Mouse (Mus musculus) thymus, adult 18-20 months (tissue): ENCODE data around the gene Gclm.
A peak's percentile ranks its signal among the peaks of the same experiment; 100 is the strongest.
"Not testable (repeated sequence)": the region's sequence is repeated elsewhere in the genome, so short reads cannot be mapped to it uniquely, and the experiment has no call there.

Source experiments
- DNase-seq, 2 experiments: peaks; one replicate each; pipeline ENCODE4 v3.0.0; 2022; ENCODE audit warnings: mixed read lengths in 2 of 2

The Gclm gene

DNA sequence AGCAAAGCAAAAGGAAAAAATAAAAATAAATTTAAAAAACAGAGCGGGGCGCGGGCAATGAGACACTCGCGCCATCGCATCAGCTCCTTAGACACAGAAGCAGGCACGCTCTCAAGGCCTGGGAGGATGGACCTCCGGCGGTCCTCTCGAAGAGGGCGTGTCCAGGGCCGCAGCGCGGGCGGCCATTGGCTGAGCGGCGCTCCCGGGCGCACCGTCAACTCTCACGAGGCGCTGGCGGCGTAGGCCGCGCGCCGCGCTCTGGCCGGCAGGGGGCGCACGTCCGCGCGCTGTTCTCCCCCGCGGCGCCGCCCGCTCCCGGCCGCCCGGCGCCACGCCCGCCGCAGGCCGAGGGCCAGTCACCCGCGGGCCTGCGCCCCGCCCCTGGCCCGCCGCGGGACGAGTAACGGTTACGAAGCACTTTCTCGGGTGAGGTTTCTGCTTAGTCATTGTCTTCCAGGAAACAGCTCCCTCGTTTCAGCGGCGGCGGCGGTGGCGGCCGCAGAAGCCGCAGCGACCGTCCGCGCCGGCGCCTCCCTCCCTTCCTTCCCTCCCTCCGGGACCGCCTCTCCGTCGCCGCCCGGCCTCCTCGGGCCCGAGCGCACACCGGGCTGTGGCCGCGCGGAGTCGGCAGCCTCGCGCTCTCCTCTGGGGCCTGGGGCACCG, at the start of gene Gclm:
Gclm (plus strand) TSS at position 343 of the 663 bp plus-strand sequence.
- peak; percentile 83 to 86 for DNase-seq

DNA sequence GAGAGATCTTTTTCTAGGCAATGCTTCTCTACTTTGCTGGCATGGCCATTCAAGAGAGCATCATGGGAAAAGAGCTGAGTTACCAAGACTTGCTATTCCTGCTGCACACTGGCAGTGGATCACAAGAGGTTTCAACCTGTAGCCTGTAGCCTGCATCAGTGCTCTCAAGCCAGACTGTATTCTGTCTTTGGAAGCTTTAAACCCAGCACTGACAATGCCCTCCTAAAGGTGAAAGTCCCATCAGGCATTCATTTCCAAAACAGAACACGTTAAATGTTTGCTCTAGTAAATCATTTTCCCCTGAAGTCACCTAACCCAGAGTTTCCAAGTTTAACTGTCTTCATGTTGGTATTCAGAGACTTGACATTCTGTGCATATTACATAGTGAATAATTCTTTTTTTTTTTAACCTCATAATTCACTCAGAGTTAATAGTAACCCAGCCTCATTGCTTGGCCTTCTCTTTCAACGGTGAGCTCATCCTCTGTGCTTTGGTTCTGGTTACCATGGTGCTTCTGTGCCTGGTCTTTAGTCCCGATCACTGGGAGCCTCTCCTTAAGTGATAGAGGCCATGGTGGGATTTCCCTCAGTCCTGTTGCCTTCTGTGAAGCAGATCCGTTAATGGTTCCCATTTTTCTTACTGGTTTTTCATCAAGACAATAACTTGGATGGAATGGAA, 48.6 kb upstream of the Gclm start:
- no peak for DNase-seq

DNA sequence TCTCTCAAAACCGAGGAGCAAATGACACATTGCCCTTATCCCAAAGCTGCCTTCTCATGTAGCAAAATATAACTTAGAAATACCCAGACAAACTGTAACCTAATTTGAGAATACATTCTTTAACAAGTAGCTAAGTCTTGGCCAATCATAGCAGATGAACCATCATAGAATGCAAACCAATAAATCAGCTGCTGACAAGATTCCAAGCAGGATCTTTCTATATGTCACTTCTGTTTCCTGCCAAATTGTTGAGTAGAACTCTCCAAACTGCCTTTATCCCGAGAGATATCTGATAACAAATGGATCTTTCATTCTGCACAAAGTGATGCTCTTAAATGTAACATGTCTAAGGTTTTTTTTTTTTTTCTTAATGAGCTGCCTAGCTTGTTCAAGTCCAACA, 46.8 kb upstream of the Gclm start:
- DNase-seq = no peak

DNA sequence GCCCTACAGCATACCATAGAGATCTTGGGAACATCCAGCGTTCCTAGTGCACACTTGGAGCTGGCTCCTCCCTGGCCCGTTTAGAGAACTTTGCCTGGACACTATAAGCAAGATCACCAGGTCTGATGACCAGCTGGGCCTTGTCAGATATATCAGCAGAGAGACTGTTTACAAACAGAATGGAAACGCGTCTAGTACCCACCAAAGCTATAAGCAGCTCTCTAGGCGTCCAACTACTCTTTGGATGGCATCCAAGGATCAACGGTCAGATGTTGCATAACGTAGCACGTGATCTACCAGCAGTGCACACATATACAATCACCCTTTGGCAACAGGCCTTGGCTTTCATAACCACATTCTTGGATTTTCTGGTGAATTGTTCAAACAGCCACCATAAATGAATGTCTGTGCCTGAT, 46.4 kb upstream of the Gclm start:
- no peak for DNase-seq

DNA sequence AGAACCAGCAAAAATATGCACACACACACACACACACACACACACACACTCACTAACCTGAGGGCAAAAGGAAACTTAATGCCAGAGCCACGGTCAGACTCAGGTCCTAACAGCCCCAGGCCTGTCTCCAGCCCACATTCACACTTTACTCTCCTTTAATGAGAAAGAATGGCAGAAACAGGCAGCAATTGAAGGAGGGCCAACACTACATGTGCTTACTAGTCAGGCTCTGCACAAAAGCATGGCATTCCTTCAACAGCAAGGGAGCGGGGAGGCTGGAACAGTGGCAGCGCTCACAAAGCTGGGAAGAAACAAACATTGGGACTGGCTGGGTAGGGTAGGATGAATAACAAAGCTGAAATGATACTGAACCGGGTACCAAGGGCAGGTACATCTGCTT, 45.8 kb upstream of the Gclm start:
- no peak for DNase-seq

DNA sequence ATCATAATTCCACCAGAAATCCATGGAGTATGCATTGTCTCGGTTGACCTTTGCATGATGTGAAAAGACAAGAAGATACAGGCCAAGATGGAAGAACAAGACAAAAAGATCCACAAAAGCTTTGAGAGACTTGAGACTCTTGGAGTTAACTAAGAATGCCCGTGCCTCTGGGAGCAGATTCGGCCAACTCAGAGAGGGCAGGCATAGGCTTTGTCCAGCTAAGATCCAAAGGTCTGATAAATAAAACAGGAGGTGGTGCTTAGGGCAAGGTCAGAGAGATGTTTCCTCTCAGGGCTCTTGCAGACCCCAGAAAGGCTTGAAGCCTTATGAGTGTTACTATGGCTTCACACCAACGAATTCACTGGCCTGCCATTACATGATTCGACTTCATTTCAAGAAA, 45.3 kb upstream of the Gclm start:
- no peak for DNase-seq

DNA sequence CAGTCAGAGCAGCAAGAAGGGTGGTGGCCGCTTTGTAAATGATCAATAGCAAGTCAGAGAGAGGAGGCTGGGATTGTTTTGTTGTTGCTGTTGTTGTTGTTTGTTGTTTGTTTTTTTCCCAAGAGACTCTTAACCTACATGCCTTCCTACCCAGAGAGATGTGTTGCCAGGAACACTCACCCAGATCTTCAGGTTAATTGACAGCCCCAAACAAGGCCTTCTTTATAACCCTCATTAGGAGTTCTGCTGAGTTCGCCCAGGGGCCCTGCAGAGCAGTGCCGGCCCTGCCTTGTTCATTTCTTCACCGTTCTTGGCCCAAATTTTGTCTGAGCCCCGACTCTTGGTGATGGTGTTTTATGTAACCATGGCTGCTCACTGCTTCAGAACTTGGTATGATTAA, 44.9 kb upstream of the Gclm start:
- DNase-seq = no peak

DNA sequence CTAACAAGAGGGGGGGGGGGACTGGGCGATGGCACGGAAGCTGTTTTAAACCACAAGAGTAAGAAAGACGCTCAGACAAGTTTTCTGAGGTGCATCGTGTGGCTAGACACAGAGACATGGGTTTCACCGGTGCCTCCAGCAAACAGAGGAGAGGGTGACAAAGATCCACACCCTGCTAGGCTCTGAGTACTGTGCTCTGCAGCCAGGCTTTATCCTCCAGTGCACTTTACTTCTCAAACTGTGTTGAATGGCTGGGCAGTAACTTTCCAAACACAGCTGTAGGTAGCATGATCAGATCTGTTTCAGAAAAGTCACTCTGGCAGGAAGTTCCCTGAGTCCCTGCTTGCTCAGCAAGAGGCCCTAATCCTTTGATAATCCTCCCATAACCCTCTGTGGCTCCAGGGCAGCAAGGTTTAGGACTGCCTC, 43.0 kb upstream of the Gclm start:
- peak in 1 of 2 experiments; percentile 9 for DNase-seq

DNA sequence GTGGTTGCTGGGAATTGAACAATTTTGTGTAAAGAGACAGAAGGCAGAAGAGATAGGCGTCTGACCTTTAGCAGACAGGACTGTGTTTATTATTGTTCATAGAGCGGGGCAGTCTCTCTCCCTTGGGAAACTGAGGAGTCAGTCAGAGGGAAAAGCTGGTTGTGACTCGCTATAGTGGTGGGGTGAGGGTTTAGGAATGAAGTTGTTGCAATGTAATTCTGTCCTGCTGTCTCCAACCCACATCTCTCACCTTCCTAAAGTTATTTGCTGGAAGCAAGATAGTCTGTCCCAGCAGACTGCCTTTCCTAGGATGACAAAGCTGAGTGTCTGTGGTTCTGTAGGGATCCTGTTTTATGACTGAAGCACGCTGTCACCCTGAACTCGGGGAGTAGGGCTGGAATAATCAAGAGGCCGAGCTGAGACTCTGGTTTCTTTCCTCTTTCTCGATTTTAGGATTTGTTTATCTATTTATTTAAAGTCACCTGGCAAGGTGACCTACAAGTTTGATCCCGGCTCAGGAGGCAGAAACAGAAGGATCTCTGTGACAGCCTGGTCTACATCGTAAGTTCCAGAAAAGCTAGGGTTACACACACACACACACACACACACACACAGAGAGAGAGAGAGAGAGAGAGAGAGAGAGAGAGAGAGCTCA, 41.6 kb upstream of the Gclm start:
- DNase-seq = no peak

DNA sequence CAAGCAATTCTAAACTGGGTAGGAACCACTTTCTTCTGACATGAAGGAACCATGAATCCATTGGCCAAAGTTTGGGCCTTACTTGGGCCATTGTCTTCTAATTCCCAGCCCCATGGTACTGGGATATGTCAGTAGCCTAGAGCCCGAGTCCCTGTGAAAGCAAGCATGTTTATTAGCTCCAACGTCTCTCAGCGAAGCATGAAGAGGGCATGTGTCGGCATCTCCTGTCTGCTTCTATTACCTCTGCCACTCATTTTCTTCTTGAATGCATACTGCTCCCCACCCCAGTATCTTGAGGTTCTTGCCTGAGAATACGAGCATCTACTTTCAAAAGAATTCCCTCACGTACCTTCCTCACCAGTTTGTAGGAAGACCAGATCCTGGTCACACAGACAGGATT, 39.6 kb upstream of the Gclm start:
- no peak for DNase-seq

DNA sequence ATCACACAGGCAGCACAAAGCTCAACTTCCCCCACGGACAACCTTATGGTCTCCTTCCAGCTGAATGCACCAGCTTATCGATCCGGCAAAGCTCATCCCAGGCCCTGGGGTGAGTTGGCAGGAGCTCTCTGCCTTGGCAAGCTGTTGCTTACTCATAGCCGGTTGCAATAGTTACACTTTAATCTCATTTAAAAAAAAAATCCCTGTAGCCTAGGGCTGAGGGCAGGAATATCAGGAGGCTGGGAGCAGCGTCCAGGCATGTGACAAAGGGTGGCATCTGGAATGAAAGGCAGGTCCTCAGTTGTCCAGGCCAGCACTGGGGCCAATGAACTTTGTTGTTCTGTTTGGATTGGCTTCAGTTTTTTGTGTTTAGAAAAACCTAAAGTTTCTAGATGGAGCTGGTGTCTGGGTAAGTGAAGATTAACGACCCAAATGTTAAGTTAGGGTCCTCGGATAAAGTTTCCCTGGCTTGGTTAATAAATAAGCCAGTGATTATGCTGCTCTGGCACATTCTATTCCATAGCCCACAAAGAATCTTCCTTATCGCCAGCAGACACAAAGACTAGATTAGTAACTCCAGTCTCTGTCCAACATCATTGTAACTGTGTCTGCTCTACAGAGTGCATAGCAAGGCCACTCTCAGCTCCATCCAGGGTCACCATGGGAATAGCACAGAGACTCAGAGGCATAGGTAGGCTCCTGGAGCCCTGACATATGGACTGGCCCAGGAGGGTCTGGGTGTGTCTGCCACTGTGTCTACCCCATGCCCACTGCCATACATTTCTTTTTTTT, 38.9 kb upstream of the Gclm start:
- DNase-seq = no peak

DNA sequence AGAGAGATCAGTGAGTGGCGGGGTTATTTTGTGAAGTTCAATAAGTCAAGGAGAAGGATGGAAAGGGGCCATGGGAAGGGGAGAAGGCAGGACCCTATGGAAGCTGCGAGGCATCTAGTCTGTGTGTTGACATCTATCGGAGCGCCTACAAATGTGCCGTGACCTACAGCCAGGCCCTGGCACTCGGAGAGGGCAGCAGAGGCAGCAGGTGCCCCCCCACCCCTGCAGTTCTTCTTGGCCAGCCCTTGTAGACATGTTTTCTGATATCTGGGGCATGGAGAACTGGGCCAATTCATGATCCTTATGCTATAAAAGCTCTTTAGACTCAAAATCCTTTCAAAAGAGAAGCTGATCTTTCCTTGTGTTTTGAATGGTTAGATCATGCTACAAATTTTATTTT, 37.6 kb upstream of the Gclm start:
- no peak for DNase-seq

DNA sequence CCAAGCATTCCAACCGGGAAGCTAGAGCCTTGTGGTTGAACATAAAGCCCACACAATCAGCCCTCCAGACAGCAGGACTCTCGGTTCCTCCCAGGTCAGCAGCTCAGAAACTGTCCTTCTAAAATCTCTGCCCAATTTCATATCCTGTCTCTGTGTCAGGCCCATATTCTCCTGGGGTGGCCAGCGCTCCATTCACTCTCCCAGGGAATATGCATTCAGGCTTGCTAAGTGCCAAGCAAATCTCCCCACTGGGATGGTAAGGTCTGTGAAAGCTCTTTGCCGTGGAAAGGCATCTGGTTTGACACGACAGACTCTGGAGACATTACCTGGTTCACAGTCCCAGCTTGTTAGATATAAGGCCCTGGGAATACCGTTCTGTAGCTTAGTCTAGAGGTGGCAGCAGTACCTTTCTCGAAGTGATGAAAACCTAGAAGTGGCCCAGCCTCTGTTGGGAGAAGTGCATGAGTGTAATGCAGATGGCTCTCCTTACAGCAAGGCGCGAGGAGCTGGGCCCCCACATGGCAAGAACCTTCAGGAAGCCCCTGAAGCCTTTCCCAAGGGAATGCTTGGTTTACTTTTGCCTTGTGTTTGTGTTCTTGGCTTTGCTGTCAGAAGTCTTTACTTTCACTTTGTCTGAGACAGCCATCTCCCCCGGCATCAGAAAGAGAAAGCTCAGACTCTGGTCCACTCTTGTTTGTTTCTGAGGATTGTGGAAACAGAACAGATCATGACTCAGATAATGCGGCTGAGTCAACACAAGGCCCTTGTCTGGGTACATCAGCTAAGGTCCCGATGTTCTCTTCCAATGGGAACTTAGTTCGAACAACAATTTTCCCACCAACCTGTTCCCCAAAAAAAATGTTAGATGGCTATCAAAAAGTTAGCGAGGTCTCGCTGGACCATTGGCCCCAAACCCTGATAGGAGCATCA, 36.8 kb upstream of the Gclm start:
- DNase-seq = no peak

DNA sequence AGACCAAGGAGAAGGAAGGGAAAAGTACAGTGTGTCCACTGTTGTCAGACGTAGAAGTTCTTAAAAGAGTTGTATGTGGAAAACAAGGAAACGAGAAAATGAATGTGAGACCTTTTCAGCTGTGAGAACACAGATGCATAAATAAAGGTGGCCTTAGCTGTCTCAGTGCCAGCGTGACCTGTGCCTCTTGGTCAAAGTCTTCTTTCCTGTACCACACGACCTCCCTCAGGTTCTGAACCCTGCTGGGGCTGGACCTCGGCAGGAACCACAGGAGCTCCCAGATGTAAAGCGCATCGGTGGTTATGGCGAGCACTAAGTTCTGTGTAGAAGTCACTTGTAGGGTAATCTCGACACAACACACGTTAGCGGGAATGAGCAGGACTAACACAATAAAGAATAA, 35.8 kb upstream of the Gclm start:
- DNase-seq = no peak

DNA sequence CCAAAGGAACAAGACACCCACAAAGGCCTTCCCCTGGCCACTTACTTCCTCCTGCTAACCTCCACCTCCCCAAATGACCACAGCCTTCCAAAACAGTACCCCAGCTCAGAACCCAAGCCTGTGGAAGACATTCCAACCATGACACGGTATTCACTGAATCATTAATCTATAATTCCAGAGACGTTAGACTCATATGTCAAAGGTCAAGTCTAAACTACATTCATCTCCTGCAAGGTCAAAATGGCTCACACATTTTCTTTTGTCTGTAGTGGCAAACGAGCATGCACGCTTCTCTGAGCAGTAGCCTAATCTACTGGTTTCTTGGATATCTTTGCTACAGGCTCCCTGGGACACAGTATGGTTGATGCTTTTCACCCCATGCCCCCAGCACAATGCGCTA, 34.9 kb upstream of the Gclm start:
- DNase-seq = no peak

DNA sequence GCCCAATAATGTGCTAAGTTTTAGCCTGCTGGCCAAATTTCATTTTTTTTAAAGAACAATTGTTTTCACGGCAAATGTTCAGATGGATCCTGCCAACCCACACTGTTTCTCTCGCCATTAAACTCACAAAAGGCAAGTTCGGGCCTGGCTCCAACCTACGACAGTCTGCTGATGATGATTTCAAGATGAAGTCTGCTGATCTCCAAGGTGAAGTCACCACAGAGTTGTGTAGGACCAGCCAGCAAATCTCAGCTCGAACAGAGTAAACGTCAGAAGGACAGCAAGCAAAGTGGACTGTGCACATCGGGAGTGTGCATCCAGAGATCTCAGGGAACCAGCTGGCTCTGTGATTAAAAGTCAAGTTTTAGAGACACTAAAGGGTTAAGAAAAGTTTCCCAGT, 34.5 kb upstream of the Gclm start:
- no peak for DNase-seq

DNA sequence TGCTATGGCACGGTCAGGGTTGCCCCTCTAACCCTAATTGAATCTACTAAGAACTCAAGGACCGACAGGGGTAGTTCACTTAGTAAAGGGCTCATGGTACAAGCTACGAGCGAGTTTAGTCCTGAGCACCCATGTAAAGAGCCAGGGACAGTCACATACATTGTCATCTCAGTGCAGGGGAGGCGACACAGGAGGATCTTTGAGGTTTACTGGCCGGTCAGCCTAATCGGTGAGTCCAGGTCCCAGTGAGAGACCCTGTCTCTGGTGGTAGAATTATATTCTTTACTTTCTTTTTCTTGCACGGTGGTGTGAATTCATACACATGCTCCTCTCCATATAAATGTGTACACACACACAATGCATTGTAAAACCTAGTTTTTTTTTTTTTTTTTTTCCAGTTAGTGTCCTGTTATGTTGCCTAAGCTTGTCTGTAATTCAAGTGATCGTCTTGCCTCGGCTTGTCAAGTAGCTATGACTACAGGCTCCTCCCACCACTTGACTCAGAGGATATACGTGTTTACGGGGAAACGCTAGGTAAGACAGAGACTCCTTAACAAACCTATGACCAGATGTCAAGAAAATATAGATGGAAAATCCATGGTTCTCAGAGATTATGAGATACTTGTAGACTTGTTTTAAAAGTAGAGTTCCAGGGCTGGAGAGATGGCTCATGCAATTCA, 33.8 kb upstream of the Gclm start:
- DNase-seq = no peak

DNA sequence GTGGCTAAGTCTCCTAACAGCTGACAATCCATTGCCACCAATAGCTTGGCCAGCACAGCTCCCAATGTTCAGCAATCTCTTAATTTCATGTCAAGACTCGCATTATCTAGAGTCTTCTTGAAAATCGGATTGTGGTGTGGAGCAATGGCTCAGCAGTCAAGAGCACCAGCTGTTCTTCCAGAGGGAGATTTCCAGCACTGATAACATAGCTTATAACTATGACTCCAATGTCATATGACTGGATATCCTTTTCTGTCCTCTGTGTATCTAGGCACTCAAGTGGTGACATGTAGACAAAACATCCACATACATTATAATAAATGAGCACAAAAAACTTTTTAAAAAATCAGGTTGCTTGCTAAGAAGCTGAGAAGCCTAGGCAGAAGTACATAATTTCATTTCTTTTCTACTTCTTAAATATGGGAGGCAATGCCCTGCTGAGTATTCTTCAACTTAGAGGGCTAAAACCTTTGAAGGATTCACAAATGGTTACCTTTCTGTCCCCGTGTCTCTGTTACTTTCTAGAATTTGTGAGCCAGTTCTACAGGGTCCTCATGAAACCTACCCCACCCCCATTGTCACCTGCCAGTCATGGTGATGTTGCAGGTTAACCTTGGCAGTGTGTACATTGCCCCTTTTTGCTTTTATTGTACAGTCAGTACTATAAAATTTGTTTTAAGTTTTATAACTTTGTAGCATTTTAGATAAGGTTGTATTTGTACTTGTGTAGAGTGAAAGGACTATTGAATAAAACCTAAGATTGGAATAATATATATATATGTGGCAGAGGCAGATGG, 23.9 kb upstream of the Gclm start:
- DNase-seq = no peak

DNA sequence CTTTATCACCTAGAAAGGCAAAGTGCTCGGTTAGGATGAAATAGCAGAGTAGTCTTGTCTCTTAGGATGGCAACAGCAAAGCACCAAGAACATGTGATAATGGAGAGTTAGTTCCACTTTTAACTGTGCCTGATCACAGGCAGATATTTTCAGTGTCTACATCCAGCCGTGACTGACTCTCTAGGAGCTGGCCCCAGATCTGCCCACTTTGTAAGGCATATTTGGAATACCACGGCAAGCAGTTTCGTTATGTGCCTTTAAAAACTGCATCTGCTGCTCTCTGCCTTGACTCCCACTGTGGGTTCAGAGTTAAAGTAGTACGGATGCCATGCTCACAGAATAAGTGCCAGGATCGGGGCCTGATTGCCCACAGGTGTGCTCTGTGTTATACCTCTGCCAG, 18.4 kb upstream of the Gclm start:
- not testable (repeated sequence) for DNase-seq

DNA sequence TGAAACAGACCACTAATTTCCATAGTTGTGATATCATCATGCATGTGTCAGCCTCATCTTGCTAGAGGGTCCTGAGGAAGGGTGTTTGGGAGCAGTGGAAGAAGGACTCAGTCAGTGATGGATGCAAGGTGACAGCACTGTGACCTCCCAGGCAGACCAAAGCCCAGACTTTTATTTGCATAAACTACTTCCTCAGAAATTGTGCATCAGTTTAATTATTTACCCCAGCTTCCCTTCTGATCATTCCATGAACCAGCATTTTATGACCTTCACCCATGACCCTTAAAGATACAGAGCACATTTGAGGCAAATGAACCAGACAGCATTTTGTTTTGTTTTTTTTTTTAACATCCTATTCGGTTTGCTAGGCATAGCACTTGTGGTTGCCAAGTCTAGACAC, 9.6 kb upstream of the Gclm start:
- no peak for DNase-seq

DNA sequence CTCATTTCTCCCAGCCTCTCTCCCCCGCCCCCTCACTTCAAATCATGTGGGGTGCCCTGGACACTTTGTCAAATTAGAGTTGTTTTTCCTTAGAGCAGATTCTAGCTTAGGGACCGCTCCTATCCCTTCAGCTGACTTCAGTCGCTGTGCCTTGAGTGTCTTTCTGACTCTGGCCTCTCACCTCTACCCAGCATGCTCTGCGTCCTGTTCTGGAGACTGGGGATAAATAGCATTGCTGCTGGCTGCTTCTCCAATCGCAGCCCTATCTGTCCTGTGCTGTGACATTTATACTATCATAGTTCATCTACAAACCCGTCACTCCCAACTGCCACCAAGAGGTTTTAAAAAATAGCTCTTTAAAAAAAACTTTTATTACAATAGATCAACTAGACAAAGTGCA, 2.5 kb upstream of the Gclm start:
- no peak for DNase-seq
